ENCODE assay signal across 8 mouse cellular contexts in the genomic region with DNA sequence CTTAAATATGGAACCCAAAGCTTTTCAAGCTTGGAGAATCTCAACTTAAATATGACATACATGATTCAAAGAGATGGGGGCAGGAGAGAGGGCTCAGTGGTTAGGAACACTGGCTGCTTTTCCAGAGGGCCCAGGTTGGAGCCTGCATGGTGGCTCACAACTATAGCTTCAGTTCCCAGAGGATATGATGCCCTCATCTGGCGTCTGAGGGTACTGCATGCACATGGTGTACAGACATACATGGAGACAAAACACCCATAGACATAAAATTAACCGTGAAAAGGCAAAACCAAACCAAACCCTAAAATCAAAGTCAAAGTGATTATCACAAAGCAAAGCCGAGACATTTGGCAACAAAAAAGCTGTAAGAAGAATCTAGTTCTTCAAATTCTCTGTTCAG. TPM values are rescaled to one million over a fixed set of nuclear protein-coding genes. Genes with fewer than 3 reads are reported as not detected.
A peak's percentile ranks its signal among the peaks of the same experiment; 100 is the strongest.
DNase-seq lines count a peak whose midpoint lies in the region; ATAC-seq and TF ChIP-seq lines count a peak whose summit lies in the region.

No protein-coding gene starts in this region.

- no peak overlapping the region for H3K4me3 ChIP-seq in limb, embryonic 11.5 days (ENCODE audit: low read depth, low read length)
- no peak overlapping the region for H3K4me3 ChIP-seq in testis, adult 2 months (ENCODE audit: control insufficient read depth, low read depth, low read length)
- H3K4me3 ChIP-seq in heart, embryonic 10.5 days = no peak overlapping the region

- H3K9me3 ChIP-seq in limb, embryonic 11.5 days (ENCODE audit: control insufficient read depth, low read length) = no peaks in the 10 kb centered on the region
- H3K9me3 ChIP-seq in heart, embryonic 10.5 days = no peaks in the 10 kb centered on the region

- no peak overlapping the region for H3K4me2 ChIP-seq in limb, embryonic 11.5 days (ENCODE audit: low read depth, severe bottlenecking)

- TF ChIP-seq CTCF in testis, adult 2 months (IDR thresholded peaks at IDR 0.05; ENCODE audit: control insufficient read depth, insufficient read depth, insufficient replicate concordance, low read depth, low read length) = peak; percentile 40; the same call in 1 of the 2 replicates

- no peak overlapping the region for H3K27ac ChIP-seq in limb, embryonic 11.5 days (replicated peaks; ENCODE audit: low read depth, low read length)
- H3K27ac ChIP-seq in testis, adult 2 months (ENCODE audit: control insufficient read depth, insufficient read depth, low read depth, low read length) = no peak overlapping the region
- no peak overlapping the region for H3K27ac ChIP-seq in heart, embryonic 10.5 days

- peaks cover 17% of the 10 kb centered on the region for H3K27me3 ChIP-seq in limb, embryonic 11.5 days (ENCODE audit: control insufficient read depth, insufficient read depth, low read length)
- H3K27me3 ChIP-seq in testis, adult 2 months (ENCODE audit: control insufficient read depth, insufficient read depth, low read length) = no peaks in the 10 kb centered on the region
- H3K27me3 ChIP-seq in heart, embryonic 10.5 days (ENCODE audit: insufficient read depth, poor library complexity, severe bottlenecking) = peaks cover 34% of the 10 kb centered on the region

- H3K36me3 ChIP-seq in limb, embryonic 11.5 days (ENCODE audit: control insufficient read depth, insufficient read depth, low read length) = no peaks in the 10 kb centered on the region
- no peaks in the 10 kb centered on the region for H3K36me3 ChIP-seq in testis, adult 2 months (ENCODE audit: control insufficient read depth, insufficient read depth, low read length)
- H3K36me3 ChIP-seq in heart, embryonic 10.5 days = no peaks in the 10 kb centered on the region

- ATAC-seq in frontal cortex, adult (ENCODE audit: low TSS enrichment) = no peak
- ATAC-seq in limb, embryonic 11.5 days (ENCODE audit: insufficient number of reproducible peaks, low FRiP score, low TSS enrichment, low read depth) = no peak

- H3K9ac ChIP-seq in limb, embryonic 11.5 days (ENCODE audit: low read length) = no peak overlapping the region

- TF ChIP-seq POLR2A in testis, adult 2 months (IDR thresholded peaks at IDR 0.05; ENCODE audit: control insufficient read depth, low read depth, low read length) = no peak

- H3K4me1 ChIP-seq in limb, embryonic 11.5 days (ENCODE audit: control insufficient read depth, insufficient read depth, low read length) = no peaks in the 10 kb centered on the region
- H3K4me1 ChIP-seq in testis, adult 2 months (ENCODE audit: control insufficient read depth, insufficient read depth, low read length) = peaks cover 3% of the 10 kb centered on the region; the same call in 1 of the 2 replicates
- H3K4me1 ChIP-seq in heart, embryonic 10.5 days = peaks cover 7% of the 10 kb centered on the region

- 73% methylated on average over 3 of the region's 3 CpGs for WGBS in limb, embryonic 11.5 days
- WGBS in heart, embryonic 10.5 days = 69% methylated on average over 3 of the region's 3 CpGs

- DNase-seq in frontal cortex, postnatal 10 days (ENCODE audit: low spot score in 2 of 2) = peak; percentile 35 to 38
- peak; percentile 18 to 57 for DNase-seq in spleen, postnatal 10 days (ENCODE audit: low spot score in 2 of 2)
- DNase-seq in spleen, postnatal 36 days (ENCODE audit: low spot score in 2 of 2) = no peak
- peak; percentile 67 to 68 for DNase-seq in cerebellum, postnatal 36 days
- peak; percentile 65 for DNase-seq in limb, embryonic 11.5 days (ENCODE audit: low spot score)
- DNase-seq in heart, embryonic 10.5 days (ENCODE audit: low spot score) = no peak

RNA-seq across cellular contexts. Expression of a gene that starts 1.6 kb away (rescaled TPM):
- 0.67 and 1.2 TPM in 2 replicates for polyA plus RNA-seq in limb, embryonic 11.5 days (2014; fragmentation: Nextera tagmentation; extraction: Ambion mirVana)
- polyA plus RNA-seq in testis, adult 2 months (2012; rRNA removed) = 0.46 and 0.65 TPM in 2 replicates
- 4.4 and 8.2 TPM in 2 replicates for polyA plus RNA-seq in heart, embryonic 10.5 days (2016; fragmentation: Nextera tagmentation; extraction: Ambion mirVana)

RNA-seq across cellular contexts. Expression of a gene that starts 46.0 kb away (rescaled TPM):
- polyA plus RNA-seq in limb, embryonic 11.5 days (2014; fragmentation: Nextera tagmentation; extraction: Ambion mirVana) = 26.7 and 29.9 TPM in 2 replicates
- polyA plus RNA-seq in testis, adult 2 months (2012; rRNA removed) = 7.2 and 8.8 TPM in 2 replicates
- 22.0 and 28.4 TPM in 2 replicates for polyA plus RNA-seq in heart, embryonic 10.5 days (2016; fragmentation: Nextera tagmentation; extraction: Ambion mirVana)

RNA-seq across cellular contexts. Expression of a gene that starts 48.5 kb away (rescaled TPM):
- polyA plus RNA-seq in limb, embryonic 11.5 days (2014; fragmentation: Nextera tagmentation; extraction: Ambion mirVana) = 2.3 and 3.4 TPM in 2 replicates
- 10.3 and 12.0 TPM in 2 replicates for polyA plus RNA-seq in testis, adult 2 months (2012; rRNA removed)
- polyA plus RNA-seq in heart, embryonic 10.5 days (2016; fragmentation: Nextera tagmentation; extraction: Ambion mirVana) = 3.2 and 4.6 TPM in 2 replicates

Comparison
In these comparisons a context has a peak if more than half of its experiments do, and no peak if none do; other contexts are left out.
1. DNase-seq: peak in frontal cortex, postnatal 10 days (2 of 2), spleen, postnatal 10 days (2 of 2), cerebellum, postnatal 36 days (2 of 2) and limb, embryonic 11.5 days (single experiment); none in spleen, postnatal 36 days (0 of 2) and heart, embryonic 10.5 days (single experiment).